Mouse (Mus musculus) limb, embryonic 14.5 days (tissue): ENCODE results near the gene Apold1. TPM values are rescaled to one million over a fixed set of nuclear protein-coding genes. Genes with fewer than 3 reads are reported as not detected.

Experiments used
- ATAC-seq: fragments of 200-750 bp; cut with Nextera tagmentation; 2 replicates; pipeline ENCODE4 v1.8.0; 2017; ENCODE audit warnings: low read depth, moderate number of reproducible peaks, moderate TSS enrichment; ENCODE audit not compliant: low FRiP score
- DNase-seq: peaks from one replicate; pipeline ENCODE4 v3.0.0-alpha.2; 2015; ENCODE audit warnings: low spot score
- H3K27ac ChIP-seq: fragments of 300-500 bp; sonication (generic); replicated peaks from 2 replicates; pipeline ENCODE4 v1.5.1; 2014; ENCODE audit warnings: low read depth, mild to moderate bottlenecking, low read length, moderate library complexity, mixed read lengths
- H3K27me3 ChIP-seq: fragments of 300-500 bp; sonication (generic); 2 replicates; pipeline ENCODE4 v1.6.1; 2014; ENCODE audit warnings: low read length, mixed read lengths; ENCODE audit not compliant: control insufficient read depth, insufficient read depth
- H3K36me3 ChIP-seq: fragments of 300-500 bp; sonication (generic); 2 replicates; pipeline ENCODE4 v1.6.1; 2014; ENCODE audit warnings: mild to moderate bottlenecking, low read length, moderate library complexity, mixed read lengths; ENCODE audit not compliant: control insufficient read depth, insufficient read depth
- H3K4me1 ChIP-seq: fragments of 300-500 bp; sonication (generic); 2 replicates; pipeline ENCODE4 v1.6.1; 2014; ENCODE audit warnings: antibody characterized with exemption, low read length, mixed read lengths; ENCODE audit not compliant: control insufficient read depth, insufficient read depth
- H3K4me2 ChIP-seq: fragments of 300-500 bp; sonication (generic); replicated peaks from 2 replicates; pipeline ENCODE4 v1.6.1; 2014; ENCODE audit warnings: low read depth, mild to moderate bottlenecking, low read length, moderate library complexity; ENCODE audit not compliant: severe bottlenecking
- H3K4me3 ChIP-seq: fragments of 300-500 bp; sonication (generic); replicated peaks from 2 replicates; pipeline ENCODE4 v1.5.1; 2014; ENCODE audit warnings: low read length
- H3K9ac ChIP-seq: fragments of 300-500 bp; sonication (generic); 2 replicates; pipeline ENCODE4 v1.6.1; 2014; ENCODE audit warnings: mild to moderate bottlenecking, low read depth, low read length, moderate library complexity; ENCODE audit not compliant: severe bottlenecking
- H3K9me3 ChIP-seq: fragments of 300-500 bp; sonication (generic); 2 replicates; pipeline ENCODE4 v1.6.1; 2016; ENCODE audit warnings: low read length; ENCODE audit not compliant: control insufficient read depth
- POLR2A ChIP-seq: fragments of 200-500 bp; IDR thresholded peaks from 2 replicates; pipeline ENCODE4 v1.8.0; 2012; ENCODE audit warnings: inconsistent platforms, mild to moderate bottlenecking, moderate library complexity, borderline replicate concordance; ENCODE audit not compliant: insufficient read depth, insufficient read length; ENCODE audit errors: extremely low read depth
- WGBS: fragments of 180-500 bp; shearing (Covaris S2); extraction: QIAGEN DNeasy Blood & Tissue Kit; methylation state at CpG from one replicate; pipeline ENCODE4 v1.1.7; 2014; 5-methylcytosine and 5-hydroxymethylcytosine counted together
- polyA plus RNA-seq, 2 experiments: library from polyadenylated mRNA; depleted of rRNA in 1 of 2; stranded (reverse) in 1 of 2; unstranded in 1 of 2; fragments of >200 nt; fragmentation: Nextera tagmentation in 1 of 2; extraction: Ambion mirVana in 1 of 2; gene quantifications; 2 replicates each; pipeline versions ENCODE4 v1.2.1 to v1.2.3; 2012 to 2014

Apold1 gene
- polyA plus RNA-seq, 2 experiments, result 2.7 to 4.9 TPM

DNA sequence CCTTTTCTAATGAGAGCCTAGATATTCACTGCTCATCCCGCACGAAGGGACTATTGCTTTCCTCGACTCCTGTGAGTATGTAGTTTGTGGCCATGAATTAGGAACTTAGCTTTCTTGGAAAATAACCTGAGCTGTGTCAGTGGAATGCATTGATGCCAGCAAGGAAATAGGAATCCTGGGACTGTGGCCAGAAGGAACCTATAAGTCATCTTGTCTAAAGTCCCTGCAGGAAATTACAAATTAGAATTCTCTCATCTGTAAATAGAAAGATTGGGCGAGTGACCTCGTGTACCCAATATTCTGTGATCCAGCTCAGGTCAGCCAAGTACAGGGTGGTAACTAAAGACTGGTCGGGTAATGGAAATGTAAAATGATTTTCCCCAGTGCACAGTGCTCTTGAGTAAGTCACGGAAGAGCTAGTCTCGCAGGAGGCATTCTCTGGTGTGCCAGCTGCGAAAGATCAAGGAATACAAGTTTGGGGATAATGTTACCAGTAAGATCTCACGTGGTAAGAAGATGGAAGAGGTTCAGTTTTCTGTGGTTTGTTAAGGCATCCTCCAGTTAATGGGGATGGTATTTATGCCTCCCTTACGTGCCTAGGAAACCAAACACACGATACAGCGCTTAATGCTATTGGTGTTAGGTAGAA lies 37.6 kb upstream of the Apold1 start:
- ATAC-seq (no peak), DNase-seq (no peak)
- Histone ChIP-seq H3K4me2 (no peak overlapping the region), H3K4me3 (no peak overlapping the region), H3K36me3 (peaks cover 10% of the 10 kb centered on the region; the same call in 1 of the 2 replicates), H3K9me3 (no peaks in the 10 kb centered on the region), H3K4me1 (no peaks in the 10 kb centered on the region), H3K27ac (no peak overlapping the region), H3K9ac (no peak overlapping the region), H3K27me3 (no peaks in the 10 kb centered on the region)
- 64% methylated on average over 13 of the region's 13 CpGs for WGBS
- TF ChIP-seq POLR2A, result no peak

GRCm38 (mm10) chr6:134946054-134946453 lies 35.5 kb upstream of the Apold1 start:
- H3K4me2 ChIP-seq, result no peak overlapping the region
- 59% methylated on average over 6 of the region's 6 CpGs for WGBS
- no peak for DNase-seq
- H3K27me3 ChIP-seq, result no peaks in the 10 kb centered on the region
- H3K9me3 ChIP-seq, result no peaks in the 10 kb centered on the region
- H3K4me1 ChIP-seq, result no peaks in the 10 kb centered on the region
- no peak for TF ChIP-seq POLR2A
- no peak for ATAC-seq
- peaks cover 7% of the 10 kb centered on the region; the same call in 1 of the 2 replicates for H3K36me3 ChIP-seq
- no peak overlapping the region for H3K27ac ChIP-seq
- no peak overlapping the region for H3K4me3 ChIP-seq
- H3K9ac ChIP-seq, result no peak overlapping the region; the same call in 1 of the 2 replicates

GRCm38 (mm10) chr6:134946858-134947257 lies 34.7 kb upstream of the Apold1 start:
- 86% methylated on average over 9 of the region's 9 CpGs for WGBS
- H3K36me3 ChIP-seq, result peaks cover 6% of the 10 kb centered on the region; the same call in 1 of the 2 replicates
- ATAC-seq (no peak), DNase-seq (no peak)
- no peaks in the 10 kb centered on the region for H3K27me3 ChIP-seq
- no peak overlapping the region for H3K9ac ChIP-seq
- H3K9me3 ChIP-seq, result no peaks in the 10 kb centered on the region
- no peak overlapping the region for H3K27ac ChIP-seq
- no peak overlapping the region for H3K4me2 ChIP-seq
- no peak overlapping the region for H3K4me3 ChIP-seq
- TF ChIP-seq POLR2A, result no peak
- no peaks in the 10 kb centered on the region for H3K4me1 ChIP-seq

DNA sequence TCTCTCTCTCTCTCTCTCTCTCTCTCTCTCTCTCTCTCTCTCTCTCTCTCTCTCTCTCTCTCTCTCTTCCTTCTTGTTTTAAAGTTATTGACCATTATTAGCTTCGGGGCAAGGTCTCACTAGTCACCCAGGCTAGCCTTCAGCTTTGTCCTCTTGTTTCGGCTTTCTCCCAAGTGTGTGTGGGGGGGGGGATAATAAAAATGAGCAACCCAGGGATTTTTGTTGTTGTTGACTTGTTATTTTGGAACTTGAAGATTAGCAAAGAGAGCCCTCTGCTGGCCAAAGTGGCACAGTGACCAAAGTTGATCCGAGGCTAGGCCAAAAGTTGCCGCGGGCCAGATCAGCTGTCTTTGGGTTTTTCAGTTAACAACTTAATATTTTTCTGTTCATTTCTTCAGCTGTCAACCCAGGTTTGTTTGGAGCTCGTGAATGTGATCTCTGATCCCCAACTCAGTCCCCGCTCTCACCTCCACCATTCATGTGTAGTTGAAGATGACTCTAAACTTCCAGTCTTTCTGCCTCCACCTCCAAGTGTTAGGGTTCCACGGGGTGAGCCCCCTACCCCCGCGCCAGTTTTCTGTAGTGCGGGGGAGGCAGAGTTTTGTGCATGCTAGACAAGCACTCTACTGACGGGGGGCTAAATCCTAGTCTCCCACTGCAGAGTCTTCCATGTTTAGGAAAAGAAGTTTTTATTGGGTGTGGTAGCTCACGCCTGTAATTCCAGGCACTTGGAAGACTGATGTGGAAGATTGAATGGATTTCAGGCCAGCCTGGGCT lies 34.0 kb upstream of the Apold1 start:
- ATAC-seq (no peak), DNase-seq (peak; percentile 57)
- Histone ChIP-seq H3K4me3 (no peak overlapping the region), H3K27me3 (no peaks in the 10 kb centered on the region), H3K9me3 (no peaks in the 10 kb centered on the region), H3K27ac (no peak overlapping the region), H3K36me3 (peaks cover 3% of the 10 kb centered on the region; the same call in 1 of the 2 replicates), H3K4me2 (no peak overlapping the region), H3K4me1 (no peaks in the 10 kb centered on the region), H3K9ac (no peak overlapping the region)
- 39% methylated on average over 13 of the region's 13 CpGs for WGBS
- no peak for TF ChIP-seq POLR2A

DNA sequence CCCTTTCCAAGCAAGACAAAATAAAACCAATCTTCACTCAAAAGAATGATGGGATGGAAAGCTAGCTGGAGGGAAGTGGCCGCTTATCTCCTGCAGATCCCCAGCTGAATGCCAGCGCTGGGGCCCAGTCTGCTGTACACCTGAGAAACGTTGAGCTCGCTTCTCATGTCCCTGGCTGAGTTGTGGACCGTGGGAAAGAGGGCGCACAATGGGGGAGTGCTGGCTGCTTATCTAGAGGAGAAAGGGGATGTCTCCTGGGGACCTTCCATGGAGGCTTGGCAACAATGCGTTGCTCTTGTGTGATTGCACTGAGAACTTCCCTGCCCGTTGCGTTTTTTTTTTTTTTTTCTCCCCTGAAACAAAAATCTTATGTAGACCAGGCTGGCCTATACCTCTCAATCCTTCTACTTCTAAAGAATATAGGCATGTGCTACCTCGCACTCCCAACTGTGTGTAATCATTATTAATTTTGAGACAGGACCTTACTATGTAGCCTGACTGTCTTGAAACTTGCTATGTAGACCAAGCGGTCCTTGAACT lies 32.9 kb upstream of the Apold1 start:
- no peaks in the 10 kb centered on the region for H3K9me3 ChIP-seq
- ATAC-seq (no peak), DNase-seq (no peak)
- 0 out of 2 replicates have a peak, but pooled peaks cover 3% of the 10 kb centered on the region for H3K36me3 ChIP-seq
- no peak overlapping the region for H3K4me2 ChIP-seq
- H3K27ac ChIP-seq, result no peak overlapping the region
- 82% methylated on average over 11 of the region's 11 CpGs for WGBS
- no peak overlapping the region for H3K9ac ChIP-seq
- TF ChIP-seq POLR2A, result no peak
- no peak overlapping the region for H3K4me3 ChIP-seq
- no peaks in the 10 kb centered on the region for H3K27me3 ChIP-seq
- H3K4me1 ChIP-seq, result no peaks in the 10 kb centered on the region
